Mouse (Mus musculus) gastrocnemius, postnatal 25 days (tissue): ENCODE results near the gene Igfn1. TPM values are rescaled to one million over a fixed set of nuclear protein-coding genes. Genes with fewer than 3 reads are reported as not detected.

Source experiments
- DNase-seq: peaks from one replicate; pipeline ENCODE4 v3.0.0; 2022
- total RNA-seq, 2 experiments: library from RNA; stranded (reverse); gene quantifications; 1 replicate in 1 of 2; 2 replicates in 1 of 2; pipeline ENCODE4 v1.2.3; 2021

The Igfn1 gene
- total RNA-seq, 2 experiments from 2014 or later, result 5.7 to 11.2 TPM

- DNase-seq, result peak; percentile 89
Measured at GRCm38 (mm10) chr1:136007211-136008158, 1.3 kb upstream of the Igfn1 start, which contains the start of gene Tmem9. Gene Tmem9, plus strand, starts transcription at chr1:136008150.

GRCm38 (mm10) chr1:136001438-136001837 is 4.7 kb downstream of the Igfn1 start:
- DNase-seq, result no peak

DNA sequence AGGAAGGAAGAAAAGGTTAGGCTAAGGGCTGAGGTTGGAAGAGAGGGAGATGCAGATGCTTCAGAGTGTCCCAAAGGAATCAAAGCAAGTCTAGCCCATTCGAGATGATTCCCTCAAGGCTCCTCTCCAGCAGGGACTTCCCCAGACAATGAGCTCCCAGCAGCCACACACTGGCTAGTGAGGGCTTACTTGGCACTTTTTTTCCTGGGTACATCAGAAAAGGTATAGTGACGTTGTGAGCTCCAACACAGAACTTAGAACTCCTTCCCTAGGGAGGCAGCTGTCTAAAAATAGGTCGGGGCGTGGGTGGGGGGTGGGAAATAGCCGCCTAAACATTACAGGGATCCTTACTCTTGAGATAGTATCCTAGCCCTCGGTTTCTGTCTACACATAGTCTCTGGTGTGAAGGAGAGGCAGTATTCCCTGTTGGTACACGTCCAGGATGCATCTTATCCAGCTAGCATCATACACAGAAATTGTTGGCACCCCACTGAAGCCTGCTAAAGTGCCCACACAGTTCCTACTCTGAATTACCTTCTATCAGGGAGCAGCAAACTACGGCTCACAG is 6.3 kb downstream of the Igfn1 start:
- DNase-seq, result no peak

DNA sequence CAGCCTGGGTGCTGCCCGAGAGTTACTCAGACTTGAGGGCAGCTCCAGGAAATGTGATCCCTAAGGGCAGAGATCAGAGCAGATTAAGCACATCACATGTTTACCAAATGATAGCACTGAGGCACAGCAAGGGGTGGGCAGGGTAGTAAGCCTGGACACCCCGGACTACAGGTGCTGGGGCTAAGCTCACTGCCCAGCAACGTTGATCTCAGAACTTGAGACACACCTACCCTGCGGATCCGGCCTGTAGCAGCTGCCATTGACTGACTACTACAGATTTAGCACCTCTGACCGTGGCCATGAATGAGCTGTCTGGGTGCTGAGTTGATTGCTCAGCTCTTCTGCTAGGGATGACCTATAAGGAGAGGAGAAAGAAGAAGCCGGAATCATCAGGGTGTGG is 8.6 kb downstream of the Igfn1 start:
- DNase-seq, result peak; percentile 52

- no peak for DNase-seq
Measured at GRCm38 (mm10) chr1:135993470-135993869, 12.7 kb downstream of the Igfn1 start.

DNA sequence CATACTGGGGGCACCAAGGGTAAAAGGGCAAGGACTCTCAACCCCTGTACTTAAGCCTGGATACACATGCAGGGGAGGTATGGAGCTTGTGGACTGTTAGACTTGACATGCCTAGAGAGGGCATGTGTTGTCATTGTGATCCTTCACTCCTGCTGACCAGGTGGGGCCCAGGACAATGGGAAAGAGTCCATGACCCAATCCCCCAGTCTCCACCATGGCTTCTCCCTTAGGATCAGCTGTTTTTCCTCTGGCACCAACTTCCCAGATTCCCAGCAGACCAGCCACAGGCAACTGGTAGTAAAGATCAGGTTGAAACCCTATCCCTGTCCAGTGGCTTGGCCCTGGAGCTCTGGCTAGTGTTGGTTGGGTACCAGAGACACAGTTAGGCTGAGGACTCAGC is 16.3 kb downstream of the Igfn1 start:
- no peak for DNase-seq

DNA sequence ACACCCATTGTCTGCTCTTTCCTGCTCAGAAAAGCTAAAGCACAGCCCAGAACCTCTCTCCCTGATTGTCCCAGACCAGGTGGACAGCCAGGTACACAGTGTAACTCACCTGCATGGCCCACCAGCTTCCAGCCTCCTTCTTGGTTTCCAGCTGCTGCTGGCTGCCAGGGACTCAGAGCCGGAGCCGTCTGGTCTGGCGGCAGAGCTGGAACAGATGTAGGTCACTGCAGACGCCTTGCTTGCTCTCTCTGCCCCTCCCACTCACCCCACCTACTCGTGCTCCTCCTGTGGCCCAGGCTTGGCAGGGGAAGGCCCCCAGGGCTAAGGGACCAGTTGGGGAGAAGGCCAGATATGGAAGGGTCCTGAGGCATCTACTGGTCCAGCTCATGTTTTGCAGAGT is 22.0 kb downstream of the Igfn1 start:
- no peak for DNase-seq

DNA sequence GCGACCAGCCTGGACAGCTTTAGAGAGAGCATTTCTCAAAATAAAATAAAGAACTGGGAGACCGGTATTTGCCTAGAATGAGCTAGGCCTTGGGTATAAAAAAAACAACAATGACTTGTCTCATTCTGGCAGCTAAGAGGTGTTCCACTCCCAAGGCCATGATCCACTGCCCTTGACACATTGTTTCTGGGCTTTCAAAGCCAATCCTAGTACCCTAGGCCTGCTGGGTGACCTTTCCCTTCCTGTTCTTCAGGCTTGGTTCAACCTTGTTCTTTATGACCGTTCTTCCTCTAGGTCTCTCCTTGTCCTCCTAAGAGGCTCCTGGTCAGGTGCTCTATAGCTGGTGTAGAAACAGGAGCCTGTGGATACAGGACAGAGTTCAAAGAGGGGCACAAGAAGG is 33.6 kb downstream of the Igfn1 start:
- no peak for DNase-seq

DNA sequence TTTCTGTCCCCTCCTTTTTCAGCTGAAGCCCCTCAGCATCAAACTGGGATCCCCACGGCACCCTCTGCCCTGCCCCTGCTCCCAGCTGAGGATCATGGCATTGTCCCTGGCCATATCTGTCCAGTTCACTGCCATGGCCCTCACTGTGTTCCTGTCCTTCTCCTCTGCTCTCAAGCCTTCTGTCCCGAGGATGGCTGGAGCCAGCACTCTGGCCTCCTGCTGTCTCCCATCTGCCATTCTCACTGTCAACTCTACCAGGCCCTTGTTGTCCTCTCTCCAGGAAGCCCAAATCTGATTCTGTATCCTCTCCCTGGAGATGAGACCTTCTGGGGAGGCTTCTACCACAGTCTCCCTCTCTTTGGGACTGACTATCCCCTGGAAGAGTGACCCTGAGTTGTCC is 35.7 kb downstream of the Igfn1 start:
- no peak for DNase-seq

- DNase-seq, result no peak
Measured at GRCm38 (mm10) chr1:135967739-135968138, 38.4 kb downstream of the Igfn1 start.

DNA sequence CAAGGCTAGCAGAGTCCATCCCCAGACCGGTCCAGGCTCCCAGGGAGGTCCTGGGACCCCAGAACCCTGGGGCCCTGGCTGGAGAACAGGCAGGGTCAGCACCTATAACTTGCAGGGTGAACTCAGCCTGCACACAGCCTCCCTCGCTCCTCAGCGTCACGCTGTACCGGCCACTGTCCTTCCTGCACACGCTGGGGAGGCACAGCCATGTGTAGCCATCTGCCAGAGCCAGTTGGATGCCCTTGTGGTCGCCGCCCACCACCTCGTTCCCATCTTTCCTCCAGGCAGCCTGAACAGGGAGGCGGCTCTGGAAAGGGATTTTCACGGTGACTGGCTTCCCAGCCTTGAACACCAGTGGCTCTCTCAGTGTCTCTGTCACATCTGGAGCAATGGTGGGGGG is 41.6 kb downstream of the Igfn1 start:
- no peak for DNase-seq

- DNase-seq, result no peak
Measured at GRCm38 (mm10) chr1:135963177-135963576, 43.0 kb downstream of the Igfn1 start.

GRCm38 (mm10) chr1:135958483-135958882 is 47.7 kb downstream of the Igfn1 start:
- no peak for DNase-seq

DNA sequence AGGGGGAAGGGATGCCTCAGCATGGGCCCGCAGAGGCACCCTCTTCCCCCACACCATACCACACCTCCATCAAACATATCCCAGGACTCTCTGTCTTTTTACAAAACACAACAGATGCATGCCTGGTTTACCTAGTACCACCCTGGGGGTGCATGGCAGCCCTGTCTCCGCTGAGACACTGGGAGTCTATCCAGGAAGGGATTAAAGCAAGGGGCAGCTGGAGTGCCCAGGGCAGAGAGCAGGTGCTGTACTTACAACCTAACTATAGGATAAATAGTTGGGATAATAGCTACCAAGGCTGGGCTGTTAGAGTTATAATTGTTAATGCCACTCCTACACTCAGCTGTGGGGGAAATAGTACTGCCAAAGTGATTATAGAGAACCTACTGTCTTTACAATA is 57.3 kb downstream of the Igfn1 start:
- no peak for DNase-seq

DNA sequence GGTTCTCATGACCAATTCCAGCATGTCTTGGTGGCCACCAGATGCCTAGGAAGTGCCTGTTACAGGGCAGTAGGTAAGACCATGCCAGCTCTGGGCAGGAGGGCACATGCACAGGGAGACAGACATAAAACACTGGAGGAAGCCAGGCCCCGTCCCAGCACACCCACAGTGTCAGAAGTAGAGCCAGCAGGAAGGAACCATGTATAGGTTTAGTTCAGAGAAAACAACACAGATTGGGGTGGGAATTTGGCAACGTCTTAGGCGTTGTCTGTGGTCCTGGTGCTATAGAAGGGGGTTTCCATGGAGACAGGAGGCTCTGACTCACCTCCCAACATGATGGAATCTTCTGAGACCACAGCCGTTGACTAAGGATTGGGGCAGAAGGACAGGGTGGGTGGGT is 59.9 kb downstream of the Igfn1 start:
- no peak for DNase-seq

DNA sequence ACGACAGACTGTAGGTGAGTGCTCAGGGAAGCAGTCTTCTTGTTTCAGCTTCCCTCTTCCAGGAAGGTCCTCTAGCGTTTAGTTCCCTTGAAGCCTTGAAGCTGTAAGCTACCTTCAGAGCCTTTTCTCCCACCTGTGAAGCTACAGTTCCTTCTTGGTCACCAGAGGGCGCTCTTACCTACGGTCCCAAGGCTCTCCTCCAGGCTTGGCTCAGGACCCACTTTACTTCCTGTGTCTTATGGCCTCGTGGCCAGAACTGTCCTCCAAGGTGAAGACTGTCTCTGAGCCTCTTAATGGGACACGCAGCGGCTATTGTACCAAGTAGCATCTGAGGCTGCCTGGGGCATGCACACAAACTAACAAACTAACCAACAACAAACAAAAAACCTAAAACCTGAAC is 60.4 kb downstream of the Igfn1 start:
- DNase-seq, result no peak

DNA sequence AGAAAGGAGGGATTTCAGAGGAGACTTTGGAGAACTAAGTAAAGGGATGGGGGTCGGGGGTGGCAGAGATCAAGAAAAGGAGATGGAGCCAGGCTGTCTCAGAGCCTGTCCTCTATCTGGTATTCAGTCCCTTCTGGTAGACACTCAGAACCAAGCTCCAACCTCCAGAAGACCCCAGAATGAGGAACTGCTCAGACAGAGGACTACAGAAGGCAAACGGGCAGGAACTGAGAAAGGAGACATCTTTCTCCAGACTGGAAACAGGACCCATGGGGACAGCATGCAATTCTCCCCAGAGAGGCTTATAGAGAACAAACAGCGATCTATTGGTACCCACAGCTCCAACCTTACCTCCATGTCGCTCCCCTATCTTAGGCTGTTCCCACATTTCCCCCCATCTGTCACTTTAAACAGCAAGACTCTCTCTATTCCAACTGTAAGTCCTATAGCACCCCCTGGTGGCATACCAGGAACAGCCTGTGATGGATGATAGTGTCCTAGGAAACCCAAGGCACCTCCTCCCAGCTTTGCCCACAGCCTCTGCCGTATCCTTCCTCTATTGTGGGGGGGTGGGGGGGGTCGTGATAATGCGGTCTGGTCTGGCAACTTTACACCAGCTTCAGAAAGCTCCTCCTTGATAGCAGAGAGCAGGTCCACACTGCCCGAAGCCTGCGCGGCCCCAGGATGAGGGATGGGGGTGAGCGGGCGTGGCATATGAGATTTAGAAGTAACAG is 61.4 kb downstream of the Igfn1 start:
- DNase-seq, result peak; percentile 48

- DNase-seq, result peak; percentile 36
Measured at GRCm38 (mm10) chr1:135943713-135944112, 62.4 kb downstream of the Igfn1 start.

- no peak for DNase-seq
Measured at GRCm38 (mm10) chr1:135942116-135942515, 64.0 kb downstream of the Igfn1 start.

- DNase-seq, result no peak
Measured at GRCm38 (mm10) chr1:135941259-135942006, 64.7 kb downstream of the Igfn1 start.

GRCm38 (mm10) chr1:135936091-135936490 is 70.1 kb downstream of the Igfn1 start:
- no peak for DNase-seq

GRCm38 (mm10) chr1:135933704-135934293 is 72.3 kb downstream of the Igfn1 start:
- DNase-seq, result no peak
